Mouse (Mus musculus): Measurements from ENCODE around the gene Henmt1.

Henmt1 gene

DNA sequence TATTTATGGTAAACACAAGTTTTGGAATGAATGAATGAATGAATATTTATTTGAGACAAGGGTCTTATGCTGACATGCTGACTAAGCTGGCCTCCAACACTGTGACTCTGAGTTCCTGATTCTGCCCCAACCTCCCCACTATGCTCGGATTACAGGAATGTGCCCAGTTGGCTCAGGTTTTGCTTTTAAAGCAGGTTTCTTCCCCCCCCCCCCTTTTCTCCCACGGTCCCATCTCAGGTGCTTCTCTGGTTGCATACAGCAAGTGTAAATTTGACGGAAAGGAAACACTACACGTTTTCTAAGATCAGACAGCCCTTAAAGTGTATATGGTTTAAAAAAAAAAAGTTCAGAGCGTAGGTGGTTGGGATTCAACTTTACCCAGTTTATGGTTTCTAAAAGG lies at the start of gene Henmt1:
Gene Henmt1, plus strand, starts transcription at position 301 of the 400 bp plus-strand sequence.
- no peak for DNase-seq

DNA sequence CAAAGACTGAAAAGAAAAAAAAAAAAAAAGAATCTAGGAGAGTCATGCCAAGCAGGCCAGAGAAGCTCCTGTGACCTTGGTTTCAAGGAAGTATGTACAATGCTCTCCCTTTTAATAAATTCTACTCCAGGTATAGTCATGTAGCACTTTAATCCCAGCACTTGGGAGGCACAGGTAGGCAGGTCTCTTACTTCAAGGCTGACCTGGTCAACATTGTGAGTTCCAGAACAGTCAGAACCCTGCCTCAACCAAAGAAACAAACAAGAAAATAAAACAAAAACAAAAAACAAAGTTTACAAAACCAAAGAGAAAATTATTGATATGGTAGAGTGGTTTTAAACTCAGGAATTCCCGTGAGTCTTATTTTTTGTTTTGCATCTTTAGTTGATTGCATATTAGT lies 49.8 kb upstream of the Henmt1 start, which contains the start of gene Fndc7:
Gene Fndc7, minus strand, starts transcription at position 101 of the 400 bp plus-strand sequence.
- no peak for DNase-seq

DNA sequence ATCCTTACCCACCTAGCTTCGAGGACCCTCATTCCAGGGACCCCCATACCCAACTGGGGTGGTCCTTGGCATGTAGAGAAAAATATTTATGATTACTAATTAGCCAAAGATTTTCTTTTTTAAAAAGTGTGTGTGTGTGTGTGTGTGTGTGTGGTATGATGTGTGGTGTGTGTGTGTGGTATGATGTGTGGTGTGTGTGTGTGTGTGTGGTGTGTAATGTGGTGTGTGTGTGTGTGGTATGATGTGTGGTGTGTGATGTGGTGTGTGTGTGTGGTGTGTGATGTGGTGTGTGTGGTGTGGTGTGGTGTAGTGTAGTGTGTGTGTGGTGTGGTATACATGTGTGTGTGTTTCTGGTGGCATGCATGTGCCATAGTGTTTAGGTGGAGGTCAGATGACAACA lies 47.6 kb upstream of the Henmt1 start:
- no peak for DNase-seq

DNA sequence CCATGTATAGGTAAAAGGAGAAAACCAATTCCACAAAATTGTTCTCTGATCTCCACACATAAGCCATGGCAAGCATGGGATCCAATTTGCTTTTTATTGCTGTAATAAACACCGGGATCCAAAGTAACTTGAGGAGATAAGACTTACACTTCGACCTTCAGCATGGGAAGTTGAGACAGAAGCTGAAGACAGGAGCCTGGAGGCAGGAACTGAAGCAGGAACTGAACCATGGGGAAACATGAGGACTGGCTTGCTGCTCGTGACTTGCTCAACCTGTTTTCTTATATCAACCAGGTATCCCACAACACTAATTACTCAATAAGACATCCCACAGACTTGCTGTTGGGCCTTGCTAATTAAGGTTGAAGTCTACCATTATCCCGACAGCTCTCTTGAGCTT lies 46.8 kb upstream of the Henmt1 start:
- DNase-seq, result no peak

DNA sequence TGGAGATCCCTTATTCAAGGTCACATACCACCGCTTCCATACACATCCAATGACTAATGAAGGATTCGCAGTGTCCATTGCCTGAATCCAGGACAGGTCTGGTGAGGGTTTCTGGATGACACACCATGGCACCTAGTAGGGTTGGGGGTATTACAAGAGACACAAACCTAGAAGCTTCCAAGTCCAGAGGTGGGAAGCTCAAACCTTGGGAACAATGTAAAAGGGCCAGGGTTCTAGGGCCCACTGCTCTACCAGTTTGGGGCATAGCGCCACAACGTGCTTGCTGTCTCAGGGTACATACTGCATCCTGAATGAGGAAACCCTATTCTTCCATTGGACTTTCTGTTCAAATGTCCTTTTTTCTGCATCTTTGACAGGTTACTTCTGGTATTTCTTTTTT lies 41.0 kb upstream of the Henmt1 start:
- DNase-seq, result no peak

DNA sequence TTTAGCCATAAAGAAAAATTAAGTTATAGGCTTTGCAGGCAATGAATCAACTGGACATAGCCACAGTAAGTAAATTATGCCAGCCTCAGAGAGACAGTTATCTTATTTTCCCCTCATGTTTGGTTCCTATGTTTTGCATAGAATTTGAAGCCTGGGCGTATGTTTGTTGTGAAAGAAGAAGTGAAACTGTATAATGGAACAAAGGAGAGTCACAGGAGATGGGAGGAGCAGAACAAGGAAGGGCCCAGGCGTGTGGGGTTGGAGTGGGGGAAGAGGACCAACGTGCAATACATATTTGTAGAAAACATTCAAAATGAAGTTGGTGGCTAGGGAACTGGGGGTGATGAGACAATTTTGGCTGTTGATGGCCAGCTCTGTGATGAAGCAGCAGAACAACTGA lies 39.5 kb upstream of the Henmt1 start:
- peak in 1 of 2 experiments; percentile 56 for DNase-seq

DNA sequence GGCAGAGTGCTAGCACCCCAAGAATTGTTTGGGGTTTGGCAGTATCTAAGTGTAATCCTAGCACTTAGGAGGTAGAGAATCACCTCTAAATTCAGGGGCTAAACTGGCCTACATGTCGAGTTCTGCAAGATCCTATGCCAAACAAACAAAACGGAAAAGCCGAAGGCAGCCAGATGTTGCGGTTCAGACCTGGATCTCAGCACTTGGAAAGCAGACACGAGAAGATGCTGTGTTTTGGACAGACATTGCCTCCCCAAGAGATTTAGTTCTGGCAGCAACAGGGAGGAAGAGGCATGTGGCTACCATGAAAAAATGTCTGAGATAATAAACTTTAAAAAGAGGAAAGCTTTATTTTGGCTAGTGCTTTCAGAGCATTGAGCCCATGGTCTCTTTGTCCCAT lies 39.0 kb upstream of the Henmt1 start:
- DNase-seq, result no peak

DNA sequence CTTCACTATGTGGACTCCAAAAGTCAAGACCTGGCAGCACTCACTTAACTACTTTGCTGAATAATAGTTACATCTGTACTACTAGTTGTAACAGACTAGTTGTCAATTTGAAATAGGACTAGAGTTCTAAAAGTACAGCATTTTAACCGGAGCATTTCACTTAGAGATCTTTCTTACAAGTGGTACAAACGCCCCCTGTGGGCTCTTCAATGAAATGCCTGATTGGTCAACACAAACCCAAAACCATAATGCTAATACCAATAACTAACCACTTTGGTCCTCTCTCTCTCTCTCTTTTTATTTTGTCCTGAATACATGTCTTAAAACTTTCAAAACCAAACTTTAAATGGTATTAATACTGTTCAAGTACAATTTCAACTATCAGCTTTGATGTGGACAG lies 37.6 kb upstream of the Henmt1 start:
- DNase-seq, result no peak

DNA sequence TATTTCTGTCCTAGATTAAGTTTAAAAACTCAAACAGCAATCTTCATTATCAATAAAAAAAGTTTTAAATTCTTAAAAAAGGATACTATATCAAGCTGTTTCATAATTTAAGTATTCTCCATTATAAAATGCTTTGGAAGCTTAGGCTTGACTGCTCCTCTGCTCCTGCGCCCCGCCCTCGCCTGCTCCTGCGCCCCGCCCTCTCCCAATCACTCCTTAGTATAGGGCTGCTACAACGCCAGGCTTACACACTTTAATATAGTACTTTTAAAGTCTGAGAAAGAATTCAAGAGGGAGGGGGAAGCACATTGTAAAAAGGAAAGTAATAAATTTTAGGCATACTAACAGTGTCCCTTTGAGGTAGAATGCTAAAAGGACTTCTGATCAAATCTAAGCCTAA lies 36.7 kb upstream of the Henmt1 start:
- no peak for DNase-seq

DNA sequence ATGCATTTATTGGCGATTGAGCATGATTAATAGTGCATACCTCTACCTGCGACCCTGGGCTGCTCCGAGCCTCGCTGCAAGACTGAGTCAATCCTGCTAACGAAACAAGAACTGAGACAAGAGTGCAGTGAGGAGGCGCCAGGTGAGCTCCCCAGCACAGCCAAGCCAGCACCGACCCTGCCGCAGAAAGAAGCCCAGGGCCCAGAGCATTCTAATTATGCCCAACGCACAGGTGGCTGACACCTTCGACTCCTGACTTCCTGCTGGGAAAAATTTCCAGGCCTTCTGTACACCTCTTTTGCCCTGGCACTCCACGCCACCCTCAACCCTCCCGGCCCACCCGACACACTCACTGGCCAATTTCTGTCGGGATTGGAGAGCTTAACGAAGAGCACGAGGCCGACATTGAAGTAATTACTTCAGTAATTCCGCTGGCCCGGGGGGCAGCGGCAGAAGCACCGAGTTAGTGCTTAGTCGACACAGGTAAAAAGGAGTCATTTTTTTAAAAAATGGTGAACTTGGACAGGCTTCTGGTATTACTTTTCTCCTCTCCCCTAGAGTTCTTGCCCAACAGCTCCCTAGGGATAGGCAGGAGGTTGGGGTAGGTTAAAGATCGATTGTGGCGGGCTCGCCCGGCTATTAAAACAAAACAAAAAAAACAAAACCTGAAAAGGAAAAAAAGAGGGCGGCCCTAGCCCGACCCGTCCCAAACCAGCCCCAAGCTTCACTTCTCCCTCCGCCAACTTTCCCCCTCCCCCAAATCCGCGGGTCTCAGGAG lies 29.2 kb upstream of the Henmt1 start:
- DNase-seq, result peak in 1 of 2 experiments; percentile 35

DNA sequence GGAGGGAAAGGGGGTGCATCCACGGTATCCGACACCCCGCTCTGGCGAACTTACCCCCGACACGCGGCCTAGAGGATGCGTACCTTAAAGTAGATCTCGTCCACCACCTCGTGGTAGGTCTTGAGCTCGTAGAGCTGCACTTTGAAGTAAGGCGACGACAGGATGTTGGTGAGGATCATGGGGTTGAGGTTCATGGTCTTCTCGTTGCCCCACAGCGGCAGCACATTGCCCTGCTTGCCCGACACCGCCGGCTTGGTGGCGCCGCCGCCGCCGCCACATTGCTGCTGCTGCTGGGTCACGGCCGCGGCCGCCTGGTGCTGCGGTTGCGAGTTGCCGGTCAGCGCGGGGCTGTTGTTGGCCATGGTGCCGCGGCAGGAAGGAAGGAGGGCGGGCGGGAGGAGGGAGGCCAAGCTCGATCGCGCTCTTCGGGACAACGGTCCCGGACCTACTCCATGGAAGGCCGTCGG lies 28.6 kb upstream of the Henmt1 start:
- peak; percentile 67 to 68 for DNase-seq

DNA sequence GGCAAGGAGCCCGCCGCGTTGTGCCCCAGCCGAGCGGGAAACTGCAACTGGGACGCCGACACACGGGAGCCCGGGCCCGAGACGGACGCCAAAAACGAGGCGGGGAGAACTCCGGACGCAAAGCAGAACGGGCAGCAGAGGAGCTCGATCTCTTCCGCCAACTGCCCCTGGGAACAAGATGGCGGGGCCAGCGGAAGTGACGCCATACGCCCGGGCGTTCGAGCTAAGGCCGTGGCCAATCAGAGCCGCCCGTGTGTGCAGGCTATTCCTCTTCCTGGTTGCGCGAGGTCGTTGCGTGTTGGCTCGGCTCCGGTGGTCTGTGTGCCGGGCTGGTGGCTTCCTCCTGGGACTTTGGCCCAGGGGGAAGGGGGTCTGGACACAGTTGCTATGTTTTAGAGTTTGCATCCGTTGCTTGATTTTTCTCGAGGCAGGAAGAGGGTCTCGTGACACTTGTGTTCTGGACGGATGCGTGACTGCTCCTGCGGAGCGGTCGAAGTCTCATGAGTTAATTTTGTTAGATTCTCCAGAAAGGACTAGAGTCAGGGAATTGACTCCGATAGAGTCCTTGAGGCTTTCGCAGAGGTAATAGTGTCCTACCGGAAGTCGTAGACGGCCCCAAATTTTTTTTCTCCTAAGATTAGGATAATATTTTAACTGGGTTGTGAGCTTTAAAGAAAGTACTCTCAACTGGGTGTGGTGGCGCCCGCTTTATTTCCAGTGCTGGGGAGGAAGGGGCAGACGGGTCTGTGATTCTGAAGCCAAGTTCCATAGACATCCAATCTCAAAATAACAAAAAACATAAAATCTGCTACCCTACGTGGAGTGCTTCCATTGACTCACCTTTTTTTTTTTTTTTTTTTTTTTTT lies 27.9 kb upstream of the Henmt1 start, which contains the start of gene Prpf38b:
Gene Prpf38b, minus strand, starts transcription at position 180 of the 866 bp plus-strand sequence.
- DNase-seq, result peak; percentile 88 to 91

DNA sequence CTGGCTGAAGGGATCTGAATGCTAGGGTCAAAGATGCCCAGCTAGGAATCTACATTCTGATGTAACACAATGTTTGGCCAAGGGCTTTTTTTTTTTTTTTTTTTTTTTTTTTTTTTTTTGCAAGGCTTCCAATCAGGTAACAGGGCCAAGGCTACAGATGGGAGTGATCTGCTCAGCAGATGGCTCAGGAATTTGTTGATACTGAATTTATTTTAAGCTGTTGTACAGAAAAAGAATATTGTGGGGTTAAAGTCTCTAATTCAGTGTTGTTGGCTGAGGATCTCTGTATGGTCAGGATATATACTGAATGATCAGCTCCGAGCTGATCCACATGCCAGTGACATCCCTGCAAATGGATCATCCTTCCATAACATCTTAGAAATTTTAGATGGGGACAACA lies 23.7 kb upstream of the Henmt1 start:
- DNase-seq, result no peak

DNA sequence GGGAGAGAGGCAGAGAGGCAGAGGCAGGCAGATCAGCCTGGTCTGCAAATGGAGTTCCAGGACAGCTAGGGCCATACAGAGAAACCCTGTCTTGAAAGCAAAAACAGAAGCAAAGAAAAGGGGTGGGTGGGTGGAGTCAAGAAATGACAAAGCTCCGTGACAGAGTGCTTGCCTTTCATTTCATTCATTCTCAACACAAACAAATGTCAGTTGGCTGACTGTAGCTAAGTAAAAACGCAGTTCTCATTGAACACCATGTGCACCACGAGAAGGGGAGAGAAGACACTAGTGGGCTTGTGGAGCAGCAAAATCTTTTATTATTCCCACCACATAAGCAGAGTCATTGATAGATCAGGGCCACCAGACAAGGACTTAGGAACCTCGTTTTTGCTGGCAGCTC lies 22.8 kb upstream of the Henmt1 start:
- DNase-seq, result no peak

DNA sequence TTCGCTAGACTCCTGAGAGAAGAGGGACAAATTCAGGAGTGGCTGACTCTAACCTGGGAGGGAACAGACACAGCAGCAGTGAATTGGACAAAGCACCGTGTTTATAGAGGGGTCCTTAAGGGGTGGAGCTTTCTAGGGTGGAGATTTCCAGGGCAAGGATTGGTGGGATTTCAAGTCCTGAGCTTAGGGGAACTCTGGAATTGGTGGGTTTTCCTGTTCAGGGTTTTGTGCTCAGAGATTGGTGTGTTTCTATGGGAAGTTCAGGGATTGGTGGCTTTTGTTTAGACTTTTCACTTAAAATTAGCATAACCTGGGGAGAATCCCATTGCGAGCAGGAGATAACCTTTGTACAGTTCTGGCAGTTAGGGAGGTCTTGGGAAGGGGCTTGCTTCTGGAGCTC lies 21.7 kb upstream of the Henmt1 start:
- DNase-seq, result no peak

DNA sequence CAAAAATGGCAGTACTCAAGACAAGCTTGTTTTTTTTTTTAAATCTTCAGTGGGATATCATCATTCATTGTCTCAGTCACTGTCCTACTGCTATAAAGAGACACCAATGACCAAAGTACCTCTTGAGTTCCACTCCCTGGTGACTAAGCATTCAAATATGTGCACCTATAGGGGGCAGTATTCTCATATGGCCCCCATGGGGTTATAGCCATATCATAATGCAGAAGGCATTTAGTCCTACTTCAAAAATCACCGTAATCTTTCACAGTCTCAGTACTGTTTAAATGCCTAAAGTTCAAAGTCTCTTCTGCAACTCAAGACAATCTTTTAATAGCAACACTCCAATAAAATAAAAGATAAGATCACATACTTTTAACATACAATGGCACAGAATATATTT lies 20.8 kb upstream of the Henmt1 start:
- DNase-seq, result no peak

DNA sequence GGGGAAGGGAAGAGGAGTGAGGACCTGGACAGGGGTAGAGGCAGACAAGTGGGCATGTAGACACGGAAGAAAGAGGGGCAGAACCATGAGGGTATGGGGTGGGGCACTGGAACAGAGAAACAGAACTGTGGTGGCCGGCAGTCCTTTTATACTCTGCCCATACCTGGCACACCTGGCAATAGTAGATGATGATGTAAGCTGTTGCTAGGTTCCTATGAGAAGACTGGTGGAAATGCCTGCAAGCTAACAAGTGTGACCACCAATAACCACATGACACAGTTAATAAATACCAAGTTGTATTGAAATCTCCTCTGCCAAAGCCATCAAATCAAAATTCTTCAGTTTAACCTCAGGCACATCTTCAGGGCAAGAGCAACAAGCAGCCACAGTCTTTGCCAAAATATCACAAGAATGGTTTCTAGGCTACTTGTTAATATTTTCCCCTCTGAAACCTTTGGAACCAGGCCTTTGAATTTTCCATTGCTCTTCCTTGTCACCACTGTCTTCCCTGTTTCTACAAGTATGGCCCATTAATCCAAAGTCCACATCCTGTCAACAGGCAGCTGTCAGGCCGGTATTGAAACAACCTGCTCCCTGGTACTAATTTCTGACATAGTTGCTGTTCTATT lies 19.1 kb upstream of the Henmt1 start:
- no peak for DNase-seq

DNA sequence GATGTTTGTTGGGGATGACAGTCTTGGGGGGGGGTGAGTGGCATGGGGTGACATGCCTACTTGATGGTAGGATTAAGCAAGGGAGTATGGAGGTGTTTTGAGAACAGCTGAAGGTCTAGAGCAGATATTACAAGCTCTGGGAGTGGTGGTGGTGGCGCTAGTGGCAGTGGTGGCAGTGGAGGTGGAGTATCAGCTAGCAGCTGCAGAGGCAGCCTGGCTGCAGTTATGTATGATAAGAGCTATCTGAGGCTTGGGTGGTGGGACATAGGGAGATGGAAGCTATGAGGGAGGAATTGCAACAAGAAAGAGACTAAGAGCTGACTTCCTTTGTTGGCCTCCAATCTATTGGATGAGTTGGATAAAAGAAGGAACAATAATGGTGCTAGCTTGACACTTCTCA lies 17.9 kb upstream of the Henmt1 start:
- no peak for DNase-seq

DNA sequence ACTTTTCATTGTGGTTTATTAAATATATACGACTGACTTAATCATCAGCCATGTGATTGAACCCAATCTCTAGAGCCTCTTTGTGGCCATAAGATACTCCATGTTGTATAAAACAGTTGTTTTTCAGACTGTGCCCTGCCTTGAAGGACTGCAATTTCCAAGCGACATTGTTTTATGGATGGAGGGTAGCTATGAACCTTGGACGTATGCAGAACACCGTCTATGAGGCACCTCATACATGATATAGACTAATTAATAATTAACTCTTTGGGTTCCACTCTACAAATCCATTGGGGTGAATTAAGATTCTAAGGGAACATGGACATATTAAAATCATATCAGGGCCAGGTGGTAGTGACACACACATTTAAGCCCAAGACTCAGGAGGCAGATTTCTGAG lies 14.0 kb upstream of the Henmt1 start:
- DNase-seq, result no peak

DNA sequence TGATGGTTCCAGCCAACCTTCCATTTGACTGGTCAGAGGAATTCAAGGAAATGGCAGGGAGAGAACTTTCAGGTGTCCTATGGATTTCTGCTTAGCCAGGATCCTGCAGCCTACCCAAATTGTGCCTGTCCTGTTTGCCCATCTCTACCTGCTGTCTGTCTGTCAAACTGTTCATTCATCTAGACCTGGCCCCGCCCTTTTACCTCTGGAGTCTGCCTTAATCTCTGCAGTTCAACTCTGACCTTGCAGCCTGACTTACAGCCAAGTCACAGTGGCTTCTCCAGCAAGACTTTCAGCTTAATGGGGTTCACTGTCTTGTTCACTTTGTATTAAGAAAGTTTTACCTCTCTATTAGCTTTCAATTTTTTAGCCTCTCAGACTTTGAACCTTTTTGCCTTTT lies 13.4 kb upstream of the Henmt1 start:
- DNase-seq, result no peak

DNA sequence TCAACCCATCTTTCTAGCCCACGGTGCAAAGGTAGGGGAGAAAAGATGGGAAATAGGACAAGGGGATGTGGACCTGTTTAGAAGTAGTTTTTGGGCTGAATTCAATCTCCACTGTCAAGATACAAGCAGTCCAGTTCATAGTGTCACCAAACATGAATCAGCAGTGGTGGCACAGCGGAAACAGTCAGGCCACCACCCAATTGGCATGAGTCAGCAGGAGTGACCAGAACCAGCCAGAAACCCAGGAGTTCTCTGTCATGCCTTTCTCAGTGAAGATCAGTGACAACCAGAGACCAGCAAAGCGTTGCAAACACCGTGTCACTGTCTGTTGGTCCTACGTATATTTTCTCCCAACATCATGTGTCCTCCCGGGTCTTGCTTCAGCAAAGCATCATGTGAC lies 6.1 kb upstream of the Henmt1 start:
- DNase-seq, result no peak

DNA sequence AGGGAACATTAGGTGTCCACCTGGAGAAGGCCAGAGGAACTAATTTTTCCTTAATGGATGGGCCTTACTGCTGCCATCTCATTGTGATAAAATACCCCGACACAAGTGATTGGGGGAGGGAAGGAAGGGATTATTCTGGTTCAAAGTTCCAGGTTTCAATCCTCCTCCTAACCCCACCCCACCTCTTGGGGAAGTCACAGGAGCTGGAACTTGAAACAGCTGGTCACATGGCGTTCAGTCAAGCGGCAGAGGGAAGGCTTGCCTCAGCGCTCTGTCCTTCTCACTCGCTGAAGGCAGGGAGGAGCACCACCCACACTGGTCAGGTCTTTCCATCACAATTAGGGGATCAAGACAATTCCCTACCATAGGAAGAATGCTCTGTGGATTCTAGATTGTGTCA lies 982 bp upstream of the Henmt1 start:
- no peak for DNase-seq

DNA sequence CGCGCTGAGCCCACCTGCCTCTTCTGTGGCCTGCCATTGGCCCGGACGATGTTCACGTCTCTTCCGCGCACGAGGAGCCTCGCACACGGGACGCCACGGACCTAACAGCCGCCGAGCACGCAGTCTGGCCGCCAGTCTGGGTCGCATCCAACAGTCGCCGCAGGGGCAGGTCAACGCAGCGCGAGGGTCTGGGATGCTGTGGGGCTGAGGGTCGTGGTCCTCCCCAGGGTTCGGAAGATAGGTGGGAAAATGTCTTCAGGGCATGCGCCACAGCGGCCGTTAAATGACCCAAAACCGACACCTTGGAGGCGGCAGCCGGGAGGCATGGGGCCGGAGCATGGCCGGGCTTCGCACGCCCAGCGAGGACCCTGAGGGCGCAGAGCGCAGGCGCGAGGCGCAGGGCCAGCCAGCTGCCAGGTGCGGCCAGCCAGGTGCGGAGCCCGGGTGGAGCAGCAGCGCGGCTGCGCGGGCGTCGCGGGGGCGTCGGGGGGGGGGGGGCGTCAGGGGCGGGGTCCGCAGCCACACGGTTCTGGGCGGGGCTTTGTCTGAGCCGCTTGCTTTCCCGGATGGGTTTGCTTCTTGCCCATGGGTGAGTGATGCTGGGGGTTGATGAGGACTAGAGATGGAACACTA lies 444 bp downstream of the Henmt1 start, which contains the start of gene Gm9857:
Gene Gm9857, minus strand, starts transcription at position 445 of the 633 bp plus-strand sequence.
- no peak for DNase-seq
